Mouse (Mus musculus) lung, postnatal 14 days (tissue): ENCODE data around the gene Bud13.
A peak's percentile ranks its signal among the peaks of the same experiment; 100 is the strongest.
"Not testable (repeated sequence)": the region's sequence is repeated elsewhere in the genome, so short reads cannot be mapped to it uniquely, and the experiment has no call there.

Experiments
- DNase-seq: peaks from one replicate; pipeline ENCODE4 v3.0.0; 2021

Gene Bud13

GRCm38 (mm10) chr9:46309121-46309520 lies 26.3 kb downstream of the Bud13 start:
- peak; percentile 7 for DNase-seq

GRCm38 (mm10) chr9:46314507-46314906 lies 31.7 kb downstream of the Bud13 start:
- DNase-seq, result peak; percentile 71

- DNase-seq, result no peak
Observed at GRCm38 (mm10) chr9:46314921-46315320, 32.1 kb downstream of the Bud13 start.

- no peak for DNase-seq
Observed at GRCm38 (mm10) chr9:46315807-46316365, 33.1 kb downstream of the Bud13 start.

- no peak for DNase-seq
Observed at GRCm38 (mm10) chr9:46316388-46316787, 33.6 kb downstream of the Bud13 start.

- DNase-seq, result no peak
Observed at GRCm38 (mm10) chr9:46316909-46317308, 34.1 kb downstream of the Bud13 start.

- no peak for DNase-seq
Observed at GRCm38 (mm10) chr9:46317957-46318356, 35.1 kb downstream of the Bud13 start.

- DNase-seq, result not testable (repeated sequence)
Observed at GRCm38 (mm10) chr9:46319886-46320285, 37.1 kb downstream of the Bud13 start, which contains the start of gene 4931429L15Rik. 4931429L15Rik (minus strand) TSS chr9:46319986.

GRCm38 (mm10) chr9:46320461-46320860 lies 37.7 kb downstream of the Bud13 start:
- no peak for DNase-seq

- DNase-seq, result no peak
Observed at GRCm38 (mm10) chr9:46326694-46327405, 44.0 kb downstream of the Bud13 start.

- no peak for DNase-seq
Observed at GRCm38 (mm10) chr9:46327706-46328571, 45.1 kb downstream of the Bud13 start.

- no peak for DNase-seq
Observed at GRCm38 (mm10) chr9:46328572-46329249, 45.9 kb downstream of the Bud13 start.

- no peak for DNase-seq
Observed at GRCm38 (mm10) chr9:46329250-46329648, 46.4 kb downstream of the Bud13 start.

- DNase-seq, result no peak
Observed at GRCm38 (mm10) chr9:46329801-46330585, 47.2 kb downstream of the Bud13 start.

- no peak for DNase-seq
Observed at GRCm38 (mm10) chr9:46330586-46330895, 47.7 kb downstream of the Bud13 start.

- no peak for DNase-seq
Observed at GRCm38 (mm10) chr9:46331301-46331700, 48.5 kb downstream of the Bud13 start.

GRCm38 (mm10) chr9:46334471-46335025 lies 51.7 kb downstream of the Bud13 start:
- DNase-seq, result no peak

- DNase-seq, result no peak
Observed at GRCm38 (mm10) chr9:46335461-46335995, 52.7 kb downstream of the Bud13 start.

GRCm38 (mm10) chr9:46336294-46336693 lies 53.5 kb downstream of the Bud13 start:
- DNase-seq, result not testable (repeated sequence)

GRCm38 (mm10) chr9:46337331-46337730 lies 54.5 kb downstream of the Bud13 start:
- DNase-seq, result no peak

GRCm38 (mm10) chr9:46337852-46338291 lies 55.1 kb downstream of the Bud13 start:
- DNase-seq, result no peak

GRCm38 (mm10) chr9:46338384-46338783 lies 55.6 kb downstream of the Bud13 start:
- no peak for DNase-seq
